Mouse (Mus musculus): Measurements from ENCODE around the gene Dgkq.

DNA sequence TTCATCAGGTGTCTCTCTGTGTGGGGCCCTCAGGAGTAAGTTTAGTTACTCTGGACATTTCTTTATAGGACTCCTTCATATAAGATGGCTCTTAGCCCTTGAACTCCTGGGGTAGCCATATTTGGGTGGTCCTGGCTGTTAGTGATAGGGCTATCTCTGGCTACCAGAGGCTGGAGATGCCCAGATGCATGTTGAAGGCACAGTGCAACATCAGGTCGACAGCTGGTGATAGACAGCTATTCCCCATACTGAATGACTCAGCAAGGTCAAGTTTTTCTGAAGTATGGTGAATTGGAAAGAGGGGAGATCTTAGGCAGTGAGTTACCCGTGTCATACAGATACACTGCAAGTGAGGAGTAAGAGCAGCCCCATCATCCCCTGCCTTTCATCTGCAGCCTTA lies 38.3 kb upstream of the Dgkq start:
- TF ChIP-seq CTCF (conservative IDR thresholded peaks at IDR 0.05; ENCODE audit: low read length) (no peak), NANOG (IDR thresholded peaks at IDR 0.05; ENCODE audit: borderline replicate concordance, low read length) (no peak), POU5F1 (IDR thresholded peaks at IDR 0.05; ENCODE audit: borderline replicate concordance, low read length) (no peak)

All from E14TG2a.4 (cell line).